Mouse (Mus musculus): ENCODE measurements around the gene Abhd14b. TPM values are rescaled to one million over a fixed set of nuclear protein-coding genes. Genes with fewer than 3 reads are reported as not detected.

Gene Abhd14b
- 10.0 and 10.7 TPM in 2 replicates for polyA plus RNA-seq (2015; fragmentation: Nextera tagmentation; extraction: Ambion mirVana)

GRCm38 (mm10) chr9:106447348-106447747 is at the start of gene Abhd14b, which contains the start of gene Abhd14a:
Abhd14b (plus strand) TSS chr9:106447459.
Abhd14a (minus strand) TSS chr9:106447678.
- no peaks in the 10 kb centered on the region for H3K36me3 ChIP-seq (ENCODE audit: control insufficient read depth, insufficient read depth)
- peak within 1 kb of the TSS; percentile 65 for H3K4me3 ChIP-seq (ENCODE audit: low read length)
- no peaks in the 10 kb centered on the region for H3K9me3 ChIP-seq (replicated peaks; ENCODE audit: control insufficient read depth, low read length)
- peak within 1 kb of the TSS; percentile 83 for H3K27ac ChIP-seq (ENCODE audit: low read length)
- peak within 1 kb of the TSS; percentile 93 for H3K4me2 ChIP-seq (ENCODE audit: low read depth, low read length)
- WGBS: under 1% methylated on average over 24 of the region's 24 CpGs
- H3K9ac ChIP-seq (ENCODE audit: low read length): peak within 1 kb of the TSS; percentile 81
- peaks cover 25% of the 10 kb centered on the region for H3K4me1 ChIP-seq (ENCODE audit: control insufficient read depth, insufficient read depth, low read length)
- H3K27me3 ChIP-seq (ENCODE audit: control insufficient read depth, insufficient read depth, low read length): no peaks in the 10 kb centered on the region
- ATAC-seq (replicated peaks; ENCODE audit: extremely low read depth, insufficient read depth, low FRiP score): peak; percentile 86

- Histone ChIP-seq H3K4me3 (ENCODE audit: low read length) (no peak overlapping the region), H3K36me3 (ENCODE audit: control insufficient read depth, insufficient read depth) (no peaks in the 10 kb centered on the region), H3K9me3 (replicated peaks; ENCODE audit: control insufficient read depth, low read length) (no peaks in the 10 kb centered on the region), H3K9ac (ENCODE audit: low read length) (0 out of 2 replicates have a peak overlapping the region, but pooled peaks have one; percentile 30), H3K27ac (ENCODE audit: low read length) (peak overlapping the region; percentile 38; the same call in 1 of the 2 replicates), H3K4me2 (ENCODE audit: low read depth, low read length) (no peak overlapping the region), H3K4me1 (ENCODE audit: control insufficient read depth, insufficient read depth, low read length) (peaks cover 31% of the 10 kb centered on the region), H3K27me3 (ENCODE audit: control insufficient read depth, insufficient read depth, low read length) (no peaks in the 10 kb centered on the region)
- ATAC-seq (replicated peaks; ENCODE audit: extremely low read depth, insufficient read depth, low FRiP score): 0 out of 2 replicates have a peak, but pooled peaks have one; percentile 18
- WGBS: 23% methylated on average over 4 of the region's 4 CpGs
These were observed 49.5 kb upstream of the Abhd14b start for GRCm38 (mm10) chr9:106397733-106398132.

GRCm38 (mm10) chr9:106398667-106399311 is 48.5 kb upstream of the Abhd14b start:
- Histone ChIP-seq H3K4me1 (ENCODE audit: control insufficient read depth, insufficient read depth, low read length) (peaks cover 32% of the 10 kb centered on the region), H3K9ac (ENCODE audit: low read length) (no peak overlapping the region), H3K4me3 (ENCODE audit: low read length) (no peak overlapping the region), H3K9me3 (replicated peaks; ENCODE audit: control insufficient read depth, low read length) (no peaks in the 10 kb centered on the region), H3K27ac (ENCODE audit: low read length) (no peak overlapping the region), H3K27me3 (ENCODE audit: control insufficient read depth, insufficient read depth, low read length) (no peaks in the 10 kb centered on the region), H3K36me3 (ENCODE audit: control insufficient read depth, insufficient read depth) (no peaks in the 10 kb centered on the region), H3K4me2 (ENCODE audit: low read depth, low read length) (no peak overlapping the region)
- ATAC-seq (replicated peaks; ENCODE audit: extremely low read depth, insufficient read depth, low FRiP score): no peak
- WGBS: 65% methylated on average over 9 of the region's 9 CpGs

GRCm38 (mm10) chr9:106399808-106400207 is 47.5 kb upstream of the Abhd14b start:
- peaks cover 27% of the 10 kb centered on the region for H3K4me1 ChIP-seq (ENCODE audit: control insufficient read depth, insufficient read depth, low read length)
- 83% methylated on average over 3 of the region's 3 CpGs for WGBS
- no peak for ATAC-seq (replicated peaks; ENCODE audit: extremely low read depth, insufficient read depth, low FRiP score)

GRCm38 (mm10) chr9:106402149-106402548 is 45.1 kb upstream of the Abhd14b start:
- Histone ChIP-seq H3K4me1 (ENCODE audit: control insufficient read depth, insufficient read depth, low read length) (peaks cover 47% of the 10 kb centered on the region), H3K4me3 (ENCODE audit: low read length) (no peak overlapping the region), H3K9ac (ENCODE audit: low read length) (no peak overlapping the region), H3K4me2 (ENCODE audit: low read depth, low read length) (no peak overlapping the region), H3K27ac (ENCODE audit: low read length) (no peak overlapping the region), H3K36me3 (ENCODE audit: control insufficient read depth, insufficient read depth) (no peaks in the 10 kb centered on the region), H3K9me3 (replicated peaks; ENCODE audit: control insufficient read depth, low read length) (no peaks in the 10 kb centered on the region), H3K27me3 (ENCODE audit: control insufficient read depth, insufficient read depth, low read length) (no peaks in the 10 kb centered on the region)
- no peak for ATAC-seq (replicated peaks; ENCODE audit: extremely low read depth, insufficient read depth, low FRiP score)
- 54% methylated on average over 5 of the region's 5 CpGs for WGBS

More at GRCm38 (mm10) chr9:106399808-106400207, 47.5 kb upstream of the Abhd14b start:
- Histone ChIP-seq H3K27me3 (ENCODE audit: control insufficient read depth, insufficient read depth, low read length) (no peaks in the 10 kb centered on the region), H3K4me3 (ENCODE audit: low read length) (no peak overlapping the region), H3K27ac (ENCODE audit: low read length) (no peak overlapping the region), H3K36me3 (ENCODE audit: control insufficient read depth, insufficient read depth) (no peaks in the 10 kb centered on the region), H3K9me3 (replicated peaks; ENCODE audit: control insufficient read depth, low read length) (no peaks in the 10 kb centered on the region), H3K4me2 (ENCODE audit: low read depth, low read length) (no peak overlapping the region), H3K9ac (ENCODE audit: low read length) (no peak overlapping the region)

- no peak overlapping the region for H3K4me2 ChIP-seq (ENCODE audit: low read depth, low read length)
- H3K9ac ChIP-seq (ENCODE audit: low read length): no peak overlapping the region
- no peak overlapping the region for H3K27ac ChIP-seq (ENCODE audit: low read length)
- no peak for ATAC-seq (replicated peaks; ENCODE audit: extremely low read depth, insufficient read depth, low FRiP score)
- WGBS: 69% methylated on average over 16 of the region's 16 CpGs
- H3K27me3 ChIP-seq (ENCODE audit: control insufficient read depth, insufficient read depth, low read length): no peaks in the 10 kb centered on the region
- H3K9me3 ChIP-seq (replicated peaks; ENCODE audit: control insufficient read depth, low read length): no peaks in the 10 kb centered on the region
- peaks cover 45% of the 10 kb centered on the region for H3K4me1 ChIP-seq (ENCODE audit: control insufficient read depth, insufficient read depth, low read length)
- H3K36me3 ChIP-seq (ENCODE audit: control insufficient read depth, insufficient read depth): no peaks in the 10 kb centered on the region
- no peak overlapping the region for H3K4me3 ChIP-seq (ENCODE audit: low read length)
These were observed 44.5 kb upstream of the Abhd14b start for GRCm38 (mm10) chr9:106402607-106403375.

- no peaks in the 10 kb centered on the region for H3K9me3 ChIP-seq (replicated peaks; ENCODE audit: control insufficient read depth, low read length)
- H3K27me3 ChIP-seq (ENCODE audit: control insufficient read depth, insufficient read depth, low read length): no peaks in the 10 kb centered on the region
- H3K27ac ChIP-seq (ENCODE audit: low read length): peak overlapping the region; percentile 85
- H3K4me1 ChIP-seq (ENCODE audit: control insufficient read depth, insufficient read depth, low read length): peaks cover 41% of the 10 kb centered on the region
- peak; percentile 71 for ATAC-seq (replicated peaks; ENCODE audit: extremely low read depth, insufficient read depth, low FRiP score)
- H3K4me3 ChIP-seq (ENCODE audit: low read length): no peak overlapping the region
- H3K36me3 ChIP-seq (ENCODE audit: control insufficient read depth, insufficient read depth): no peaks in the 10 kb centered on the region
- H3K4me2 ChIP-seq (ENCODE audit: low read depth, low read length): peak overlapping the region; percentile 17; the same call in 1 of the 2 replicates
- no peak overlapping the region for H3K9ac ChIP-seq (ENCODE audit: low read length)
- 14% methylated on average over 6 of the region's 6 CpGs for WGBS
These were observed 42.0 kb upstream of the Abhd14b start for GRCm38 (mm10) chr9:106405275-106405674.

- H3K9ac ChIP-seq (ENCODE audit: low read length): no peak overlapping the region
- H3K27ac ChIP-seq (ENCODE audit: low read length): peak overlapping the region; percentile 64
- H3K4me3 ChIP-seq (ENCODE audit: low read length): no peak overlapping the region
- H3K4me2 ChIP-seq (ENCODE audit: low read depth, low read length): 0 out of 2 replicates have a peak overlapping the region, but pooled peaks have one; percentile 14
- WGBS: 19% methylated on average over 8 of the region's 8 CpGs
- H3K9me3 ChIP-seq (replicated peaks; ENCODE audit: control insufficient read depth, low read length): no peaks in the 10 kb centered on the region
- peak; percentile 54 for ATAC-seq (replicated peaks; ENCODE audit: extremely low read depth, insufficient read depth, low FRiP score)
- peaks cover 41% of the 10 kb centered on the region for H3K4me1 ChIP-seq (ENCODE audit: control insufficient read depth, insufficient read depth, low read length)
- no peaks in the 10 kb centered on the region for H3K27me3 ChIP-seq (ENCODE audit: control insufficient read depth, insufficient read depth, low read length)
- H3K36me3 ChIP-seq (ENCODE audit: control insufficient read depth, insufficient read depth): no peaks in the 10 kb centered on the region
These were observed 40.7 kb upstream of the Abhd14b start for GRCm38 (mm10) chr9:106406443-106407078.
